26 mouse cellular contexts compared by ENCODE assay signal in genomic region chr9:123695634-123696302, GRCm38 (mm10). TPM values are rescaled to one million over a fixed set of nuclear protein-coding genes. Genes with fewer than 3 reads are reported as not detected.
A peak's percentile ranks its signal among the peaks of the same experiment; 100 is the strongest.
DNase-seq lines count a peak whose midpoint lies in the region; ATAC-seq and TF ChIP-seq lines count a peak whose summit lies in the region.
"Had no signal": no experiment of that assay in that cellular context is flagged by ENCODE, and none has a peak within 500 bp of the region (broad histone marks: within the 10 kb centered on the region; RNA-seq: fewer than 3 reads in every experiment).

No protein-coding gene starts in this region.

- 0 out of 2 replicates have a peak, but pooled peaks have one; percentile 37 for ATAC-seq in megakaryocyte-erythroid progenitor cell, adult 5-6 weeks (replicated peaks; ENCODE audit: low FRiP score, low TSS enrichment, poor library complexity, severe bottlenecking)
- ATAC-seq in liver, embryonic 11.5 days (replicated peaks; ENCODE audit: low FRiP score) = no peak
- ATAC-seq: CD4-positive, CD25-positive, alpha-beta regulatory T cell, adult 4 months; forebrain, embryonic 14.5 days; lung, postnatal 0 days; midbrain, embryonic 16.5 days had no signal

- H3K27me3 ChIP-seq in liver, embryonic 11.5 days (replicated peaks; ENCODE audit: control insufficient read depth, insufficient read depth, low read length) = no peaks in the 10 kb centered on the region
- H3K27me3 ChIP-seq: heart, embryonic 13.5 days; hindbrain, embryonic 12.5 days; kidney, embryonic 15.5 days had no signal

- no peaks in the 10 kb centered on the region for H3K9me3 ChIP-seq in liver, embryonic 11.5 days (ENCODE audit: control insufficient read depth, low read length)
- H3K9me3 ChIP-seq: heart, embryonic 13.5 days; hindbrain, embryonic 12.5 days; kidney, embryonic 15.5 days; midbrain, embryonic 10.5 days had no signal

- peaks cover 3% of the 10 kb centered on the region; the same call in 1 of the 2 replicates for H3K36me3 ChIP-seq in liver, embryonic 11.5 days (ENCODE audit: control insufficient read depth, insufficient read depth, low read length)

- H3K27ac ChIP-seq in layer of hippocampus, adult 2 months = peak overlapping the region; percentile 47
- no peak overlapping the region for H3K27ac ChIP-seq in liver, embryonic 11.5 days (ENCODE audit: low read depth, low read length)
- H3K27ac ChIP-seq: heart, embryonic 13.5 days; hindbrain, embryonic 12.5 days; kidney, embryonic 15.5 days; macrophage; midbrain, embryonic 10.5 days; stomach, postnatal 0 days had no signal

- H3K9ac ChIP-seq in liver, embryonic 11.5 days (ENCODE audit: low read depth, low read length) = no peak overlapping the region
- H3K9ac ChIP-seq: heart, embryonic 13.5 days; hindbrain, embryonic 12.5 days; kidney, embryonic 15.5 days had no signal

- H3K4me2 ChIP-seq in liver, embryonic 11.5 days = no peak overlapping the region
- H3K4me2 ChIP-seq: heart, embryonic 13.5 days; hindbrain, embryonic 12.5 days; kidney, embryonic 15.5 days had no signal

- H3K4me1 ChIP-seq in liver, embryonic 11.5 days (replicated peaks; ENCODE audit: control insufficient read depth, insufficient read depth, low read length) = no peaks in the 10 kb centered on the region
- H3K4me1 ChIP-seq: heart, embryonic 13.5 days; hindbrain, embryonic 12.5 days; kidney, embryonic 15.5 days; midbrain, embryonic 10.5 days had no signal

- H3K4me3 ChIP-seq in layer of hippocampus, adult 2 months = no peak overlapping the region
- no peak overlapping the region for H3K4me3 ChIP-seq in liver, embryonic 11.5 days (ENCODE audit: low read depth, low read length)
- H3K4me3 ChIP-seq: heart, embryonic 13.5 days; hindbrain, embryonic 12.5 days; kidney, embryonic 15.5 days; midbrain, embryonic 10.5 days had no signal

- peak; percentile 53 to 77 for DNase-seq in frontal cortex, adult 2 months (ENCODE audit: extremely low spot score in 1 of 2, low spot score in 1 of 2)
- no peak for DNase-seq in frontal cortex, postnatal 25 days (ENCODE audit: low spot score in 2 of 2)
- DNase-seq in layer of hippocampus, adult 2 months (ENCODE audit: low spot score in 2 of 2) = peak; percentile 42 to 49
- DNase-seq in layer of hippocampus, postnatal 36 days = no peak
- peak; percentile 51 for DNase-seq in layer of hippocampus, adult 9-11 months
- no peak for DNase-seq in liver, embryonic 11.5 days (ENCODE audit: low spot score)
- DNase-seq: adrenal gland, postnatal 14 days; cerebellum, adult 8-10 months; gastrocnemius, postnatal 10 days; heart, adult 18-20 months; kidney, adult 11 months; kidney, postnatal 4 days; liver; thymus, postnatal 14 days had no signal

- TF ChIP-seq CTCF in layer of hippocampus, adult 2 months (conservative IDR thresholded peaks at IDR 0.05) = no peak

- WGBS in liver, embryonic 11.5 days = 85% methylated on average over 3 of the region's 3 CpGs

RNA-seq across cellular contexts. Expression of gene Slc6a20a, which starts 17.1 kb away (rescaled TPM):
- 17.9 and 26.1 TPM in 2 replicates for polyA plus RNA-seq in frontal cortex, adult 2 months (2012; rRNA removed)
- total RNA-seq in layer of hippocampus, adult 2 months (2021) = 10 to 100 TPM; 11.5 to 15.7 TPM
- 10 to 100 TPM; 10.5 to 16.1 TPM for total RNA-seq in layer of hippocampus, postnatal 36 days (2021)
- 4.1 and 5.6 TPM in 2 replicates for total RNA-seq in megakaryocyte-erythroid progenitor cell, adult 5-6 weeks (2014; fragmentation: Nextera tagmentation)
- total RNA-seq in megakaryocyte-erythroid progenitor cell, adult 5-6 weeks (2017) = 4.2 and 6.2 TPM in 2 replicates
- 0.14 and 0.35 TPM in 2 replicates for polyA plus RNA-seq in liver, embryonic 11.5 days (2014; fragmentation: Nextera tagmentation; extraction: Ambion mirVana)
- total RNA-seq: heart, adult 18-20 months; heart, postnatal 25 days had no signal
- polyA plus RNA-seq: CD4-positive, CD25-positive, alpha-beta regulatory T cell, adult 4 months; heart, embryonic 13.5 days had no signal

RNA-seq across cellular contexts. Expression of gene Ccr9, which starts 17.5 kb away (rescaled TPM):
- polyA plus RNA-seq in frontal cortex, adult 2 months (2012; rRNA removed) = 0.13 and 0.44 TPM in 2 replicates
- under 1 TPM in 1 of 2 experiments, not detected in 1; 0.15 TPM for total RNA-seq in layer of hippocampus, adult 2 months (2021)
- total RNA-seq in layer of hippocampus, postnatal 36 days (2021) = under 1 TPM; 0.23 to 0.32 TPM
- total RNA-seq in megakaryocyte-erythroid progenitor cell, adult 5-6 weeks (2014; fragmentation: Nextera tagmentation) = not detected in 2 replicates
- 0.09 TPM in 1 of 2 replicates, not detected in the other for total RNA-seq in megakaryocyte-erythroid progenitor cell, adult 5-6 weeks (2017)
- polyA plus RNA-seq in liver, embryonic 11.5 days (2014; fragmentation: Nextera tagmentation; extraction: Ambion mirVana) = 0.04 and 0.14 TPM in 2 replicates
- total RNA-seq: heart, postnatal 25 days had no signal

RNA-seq across cellular contexts. Expression of gene Lztfl1, which starts 21.7 kb away (rescaled TPM):
- polyA plus RNA-seq in frontal cortex, adult 2 months (2012; rRNA removed) = 30.1 and 34.0 TPM in 2 replicates
- total RNA-seq in layer of hippocampus, adult 2 months (2021) = 10 to 100 TPM; 62.4 to 69.3 TPM
- 10 to 100 TPM; 65.1 to 65.5 TPM for total RNA-seq in layer of hippocampus, postnatal 36 days (2021)
- total RNA-seq in megakaryocyte-erythroid progenitor cell, adult 5-6 weeks (2014; fragmentation: Nextera tagmentation) = 35.2 and 42.5 TPM in 2 replicates
- total RNA-seq in megakaryocyte-erythroid progenitor cell, adult 5-6 weeks (2017) = 28.1 and 30.4 TPM in 2 replicates
- polyA plus RNA-seq in liver, embryonic 11.5 days (2014; fragmentation: Nextera tagmentation; extraction: Ambion mirVana) = 30.3 and 32.6 TPM in 2 replicates

Comparison
In these comparisons a context has a peak if more than half of its experiments do, and no peak if none do; other contexts are left out.
1. DNase-seq: peak in frontal cortex, adult 2 months (2 of 2), layer of hippocampus, adult 2 months (2 of 2) and layer of hippocampus, adult 9-11 months (single experiment); none in frontal cortex, postnatal 25 days (0 of 2), layer of hippocampus, postnatal 36 days (0 of 2) and liver, embryonic 11.5 days (single experiment).